Mouse (Mus musculus) thymus, adult 2 months (tissue): ENCODE results near the gene Adap1. TPM values are rescaled to one million over a fixed set of nuclear protein-coding genes. Genes with fewer than 3 reads are reported as not detected.
A peak's percentile ranks its signal among the peaks of the same experiment; 100 is the strongest.

ENCODE experiments used
- DNase-seq: peaks from one replicate; pipeline ENCODE4 v3.0.0; 2021
- H3K27ac ChIP-seq: fragments of 200-500 bp; 2 replicates; pipeline ENCODE4 v1.5.1; 2012; ENCODE audit warnings: low read length, control low read depth; ENCODE audit not compliant: control insufficient read depth, insufficient read depth
- H3K27me3 ChIP-seq: fragments of 200-500 bp; 2 replicates; pipeline ENCODE4 v1.6.1; 2012; ENCODE audit warnings: mild to moderate bottlenecking, low read length, moderate library complexity, mixed read lengths; ENCODE audit not compliant: control insufficient read depth, insufficient read depth
- H3K36me3 ChIP-seq: fragments of 200-500 bp; 2 replicates; pipeline ENCODE4 v1.6.1; 2012; ENCODE audit warnings: mild to moderate bottlenecking, low read length, moderate library complexity; ENCODE audit not compliant: control insufficient read depth, insufficient read depth
- H3K4me1 ChIP-seq: fragments of 200-500 bp; replicated peaks from 2 replicates; pipeline ENCODE4 v1.6.1; 2012; ENCODE audit warnings: low read length; ENCODE audit not compliant: control insufficient read depth, insufficient read depth
- H3K4me3 ChIP-seq: fragments of 200-500 bp; 2 replicates; pipeline ENCODE4 v1.5.1; 2012; ENCODE audit warnings: mild to moderate bottlenecking, low read length, control low read depth, moderate library complexity; ENCODE audit not compliant: control insufficient read depth, insufficient read depth
- CTCF ChIP-seq: fragments of 200-500 bp; IDR thresholded peaks from 2 replicates; pipeline ENCODE4 v1.5.1; 2012; ENCODE audit warnings: mild to moderate bottlenecking, control low read depth, low read length, moderate library complexity, borderline replicate concordance; ENCODE audit not compliant: control insufficient read depth, poor library complexity, insufficient read depth; ENCODE audit errors: extremely low read depth
- POLR2A ChIP-seq: fragments of 200-500 bp; IDR thresholded peaks from 2 replicates; pipeline ENCODE4 v1.6.1; 2012; ENCODE audit warnings: mild to moderate bottlenecking, low read length, control low read depth, moderate library complexity; ENCODE audit not compliant: control insufficient read depth, poor library complexity, insufficient read depth; ENCODE audit errors: extremely low read depth
- WGBS: fragments of 180-500 bp; shearing (Covaris S2); methylation state at CpG from one replicate; pipeline ENCODE4 v1.1.7; 2018; 5-methylcytosine and 5-hydroxymethylcytosine counted together
- polyA plus RNA-seq: library from polyadenylated mRNA; depleted of rRNA; stranded (reverse); fragments of >200 nt; gene quantifications from 2 replicates; pipeline ENCODE4 v1.2.3, GENCODE M21; 2012

Adap1 gene
- polyA plus RNA-seq, 1 experiment = 15.5 TPM

- peaks cover 41% of the 10 kb centered on the region for H3K4me1 ChIP-seq
- 14% methylated on average over 9 of the region's 9 CpGs for WGBS
- TF ChIP-seq CTCF = no peak
- no peak for TF ChIP-seq POLR2A
- H3K27me3 ChIP-seq = no peaks in the 10 kb centered on the region
- H3K36me3 ChIP-seq = no peaks in the 10 kb centered on the region
- peak overlapping the region; percentile 60 for H3K27ac ChIP-seq
- no peak for DNase-seq
- no peak overlapping the region for H3K4me3 ChIP-seq
Measured at GRCm38 (mm10) chr5:139303646-139304061, 21.8 kb downstream of the Adap1 start.

DNA sequence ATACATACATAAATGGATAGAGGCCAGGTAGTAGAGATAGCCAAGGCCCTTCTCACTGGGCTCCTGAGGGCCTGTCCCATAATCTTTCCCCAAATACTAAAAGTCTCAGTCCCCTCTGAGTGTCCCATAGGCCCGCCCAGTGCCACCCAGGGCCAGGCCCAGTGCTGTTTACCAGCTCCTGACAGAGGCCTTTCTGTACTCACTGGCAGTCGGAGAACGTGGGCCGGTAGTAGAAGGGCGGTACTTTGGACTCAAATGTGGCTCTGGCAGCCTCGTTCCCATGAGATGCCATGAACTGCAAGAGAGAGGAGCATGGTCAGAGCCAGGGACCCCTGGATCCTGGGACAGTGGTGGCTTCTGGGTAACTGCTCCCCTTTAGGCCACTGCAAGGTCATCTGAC is 23.3 kb downstream of the Adap1 start:
- Histone ChIP-seq H3K27me3 (no peaks in the 10 kb centered on the region), H3K36me3 (no peaks in the 10 kb centered on the region), H3K4me3 (no peak overlapping the region), H3K4me1 (peaks cover 44% of the 10 kb centered on the region), H3K27ac (no peak overlapping the region)
- TF ChIP-seq CTCF (no peak), POLR2A (no peak)
- 96% methylated on average over 6 of the region's 6 CpGs for WGBS
- DNase-seq = no peak

DNA sequence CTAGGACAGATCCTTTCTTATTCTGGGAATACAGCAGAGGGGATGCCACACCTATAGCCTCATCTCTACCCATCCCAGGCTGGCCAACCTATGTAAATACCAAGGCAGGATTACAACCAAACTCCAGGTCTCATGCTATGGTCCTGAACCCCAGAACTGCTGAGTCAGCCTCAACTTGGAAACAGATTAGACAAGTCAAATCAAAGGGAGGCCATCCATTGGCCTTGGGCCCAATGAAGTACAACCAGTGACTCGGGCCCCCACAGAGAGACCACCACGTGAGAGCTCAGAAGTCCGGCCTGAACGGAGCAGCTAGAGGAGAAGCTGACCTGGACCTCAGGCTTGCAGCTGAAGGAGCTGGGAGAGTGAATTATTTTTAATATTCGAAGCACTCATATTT is 27.7 kb downstream of the Adap1 start:
- H3K4me1 ChIP-seq = peaks cover 31% of the 10 kb centered on the region
- no peaks in the 10 kb centered on the region for H3K36me3 ChIP-seq
- TF ChIP-seq CTCF (no peak), POLR2A (no peak)
- DNase-seq = no peak
- H3K4me3 ChIP-seq = no peak overlapping the region
- H3K27ac ChIP-seq = no peak overlapping the region
- H3K27me3 ChIP-seq = no peaks in the 10 kb centered on the region
- 91% methylated on average over 5 of the region's 5 CpGs for WGBS

GRCm38 (mm10) chr5:139297092-139297491 is 28.3 kb downstream of the Adap1 start:
- Histone ChIP-seq H3K27ac (no peak overlapping the region), H3K4me1 (peaks cover 31% of the 10 kb centered on the region), H3K36me3 (no peaks in the 10 kb centered on the region), H3K27me3 (no peaks in the 10 kb centered on the region), H3K4me3 (no peak overlapping the region)
- TF ChIP-seq POLR2A (no peak), CTCF (no peak)
- no peak for DNase-seq
- 96% methylated on average over 10 of the region's 10 CpGs for WGBS

DNA sequence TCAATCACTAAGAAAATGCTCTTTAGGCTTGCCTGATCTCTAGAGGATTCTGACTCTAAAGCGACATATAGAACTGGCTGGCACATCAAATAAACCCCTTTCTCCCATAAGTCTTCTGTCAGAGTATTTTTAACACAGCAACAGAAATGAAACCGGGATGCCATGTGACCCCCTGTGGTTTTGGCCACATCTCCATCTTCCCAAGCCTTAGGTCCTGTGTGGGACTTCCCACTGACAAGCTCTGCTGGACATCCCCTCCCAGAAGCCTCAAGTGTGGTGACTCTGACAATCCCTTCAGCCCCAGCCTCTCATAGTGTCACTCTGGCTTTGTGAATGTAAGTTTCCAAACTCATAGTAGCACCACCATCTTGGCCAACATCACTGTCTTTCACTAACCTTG is 31.3 kb downstream of the Adap1 start:
- Histone ChIP-seq H3K4me3 (no peak overlapping the region), H3K36me3 (no peaks in the 10 kb centered on the region), H3K4me1 (peaks cover 16% of the 10 kb centered on the region), H3K27me3 (no peaks in the 10 kb centered on the region), H3K27ac (no peak overlapping the region)
- no peak for TF ChIP-seq POLR2A
- no peak for TF ChIP-seq CTCF
- DNase-seq = no peak
- 40% methylated on average over 2 of the region's 2 CpGs for WGBS

GRCm38 (mm10) chr5:139291811-139292560 is 33.4 kb downstream of the Adap1 start:
- 90% methylated on average over 6 of the region's 6 CpGs for WGBS
- no peaks in the 10 kb centered on the region for H3K36me3 ChIP-seq
- H3K4me3 ChIP-seq = no peak overlapping the region
- TF ChIP-seq POLR2A (no peak), CTCF (no peak)
- H3K27ac ChIP-seq = no peak overlapping the region
- H3K27me3 ChIP-seq = no peaks in the 10 kb centered on the region
- no peak for DNase-seq
- peaks cover 8% of the 10 kb centered on the region for H3K4me1 ChIP-seq
